Mouse (Mus musculus) heart, adult 9 months (tissue): ENCODE data around the gene Dot1l.

ENCODE experiments used
- DNase-seq, 2 experiments: peaks; one replicate each; pipeline ENCODE4 v3.0.0; 2022; ENCODE audit warnings: low spot score in 2 of 2

The Dot1l gene

GRCm38 (mm10) chr10:80754594-80755290 is at the start of gene Dot1l:
Gene Dot1l (plus strand): TSS chr10:80755206.
- DNase-seq: peak; percentile 97 to 98

- no peak for DNase-seq
Measured at GRCm38 (mm10) chr10:80705479-80705878, 49.5 kb upstream of the Dot1l start.

- no peak for DNase-seq
Measured at GRCm38 (mm10) chr10:80710834-80711233, 44.2 kb upstream of the Dot1l start.

- no peak for DNase-seq
Measured at GRCm38 (mm10) chr10:80717281-80717680, 37.7 kb upstream of the Dot1l start.

- no peak for DNase-seq
Measured at GRCm38 (mm10) chr10:80727369-80728127, 27.5 kb upstream of the Dot1l start.

DNA sequence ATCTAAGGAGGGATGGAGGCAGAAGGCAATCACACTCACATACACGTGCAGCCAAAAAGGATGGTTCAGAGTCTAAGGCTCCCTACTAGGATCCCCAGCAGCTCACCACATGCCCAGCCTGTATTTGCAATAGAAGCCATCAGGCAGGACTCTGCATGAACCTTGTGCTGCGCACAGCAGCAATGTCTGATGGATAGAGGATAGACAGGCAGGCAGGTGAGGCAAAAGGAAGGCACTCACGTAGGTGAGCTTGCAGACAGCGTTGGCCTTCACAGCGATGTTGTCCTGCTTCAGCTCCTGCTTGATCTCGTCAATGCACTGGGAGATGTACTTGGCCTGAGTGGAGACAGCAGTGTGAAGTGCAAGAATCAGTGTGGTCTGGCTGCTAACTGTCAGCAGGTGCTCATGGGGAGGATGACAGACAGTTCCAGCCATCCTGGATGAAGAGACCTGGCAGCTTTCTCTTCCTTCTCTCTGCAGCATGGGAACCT is 22.4 kb upstream of the Dot1l start:
- DNase-seq: no peak

- no peak for DNase-seq
Measured at GRCm38 (mm10) chr10:80736731-80737130, 18.3 kb upstream of the Dot1l start.

GRCm38 (mm10) chr10:80738657-80739056 is 16.3 kb upstream of the Dot1l start:
- no peak for DNase-seq

DNA sequence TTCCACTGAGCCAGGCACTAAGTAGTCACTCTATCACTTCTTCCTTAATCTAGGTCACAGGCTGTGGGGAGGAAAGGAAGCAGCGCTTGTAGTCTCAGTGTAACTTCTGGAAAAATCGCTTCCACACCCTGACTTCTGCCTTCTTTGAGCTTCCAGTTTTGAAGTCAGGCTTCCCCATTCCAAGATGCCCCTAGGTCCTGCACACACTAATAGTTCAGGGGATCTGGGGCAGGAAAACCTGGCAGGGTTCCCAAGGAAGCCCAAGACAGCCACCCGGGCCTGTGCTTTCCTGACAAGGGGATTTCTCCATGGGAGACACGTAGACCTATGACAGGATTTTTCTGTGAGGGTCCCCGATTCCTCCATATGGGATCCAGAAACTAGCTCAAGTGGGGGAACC is 13.9 kb upstream of the Dot1l start:
- DNase-seq: peak in 1 of 2 experiments; percentile 43

DNA sequence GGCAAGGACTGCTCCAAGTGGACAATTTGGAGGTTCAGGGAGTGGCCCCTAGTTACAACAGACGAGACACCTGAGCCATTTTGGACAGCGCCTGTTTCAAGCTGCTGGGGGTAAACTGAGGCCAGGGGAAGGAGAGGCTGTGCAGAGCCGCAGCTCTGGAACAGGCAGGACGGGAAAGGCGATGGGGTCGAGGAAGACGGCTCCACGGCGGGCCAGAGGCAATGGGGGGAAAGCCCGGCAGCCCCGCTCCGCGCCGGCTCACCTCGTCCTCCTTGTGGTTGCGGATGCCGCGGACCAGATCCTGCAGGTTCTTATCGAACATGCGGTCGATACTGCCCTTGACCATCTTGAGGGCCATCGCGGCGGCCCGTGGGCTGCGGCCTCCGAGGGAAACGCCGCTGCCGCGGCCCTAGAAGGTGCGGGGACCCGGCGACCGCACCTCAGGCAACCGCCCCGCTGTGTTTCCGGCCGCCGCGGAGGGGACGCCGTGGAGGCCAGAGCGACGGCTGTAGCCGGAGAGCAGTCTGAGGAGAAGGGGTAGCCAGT is 13.3 kb upstream of the Dot1l start:
- DNase-seq: no peak

- DNase-seq: peak; percentile 99 to 100
Measured at GRCm38 (mm10) chr10:80742180-80742978, 12.6 kb upstream of the Dot1l start, which contains the start of gene Ap3d1. Gene Ap3d1 (minus strand): TSS chr10:80742264.

- peak; percentile 31 to 37 for DNase-seq
Measured at GRCm38 (mm10) chr10:80744262-80744661, 10.7 kb upstream of the Dot1l start.

DNA sequence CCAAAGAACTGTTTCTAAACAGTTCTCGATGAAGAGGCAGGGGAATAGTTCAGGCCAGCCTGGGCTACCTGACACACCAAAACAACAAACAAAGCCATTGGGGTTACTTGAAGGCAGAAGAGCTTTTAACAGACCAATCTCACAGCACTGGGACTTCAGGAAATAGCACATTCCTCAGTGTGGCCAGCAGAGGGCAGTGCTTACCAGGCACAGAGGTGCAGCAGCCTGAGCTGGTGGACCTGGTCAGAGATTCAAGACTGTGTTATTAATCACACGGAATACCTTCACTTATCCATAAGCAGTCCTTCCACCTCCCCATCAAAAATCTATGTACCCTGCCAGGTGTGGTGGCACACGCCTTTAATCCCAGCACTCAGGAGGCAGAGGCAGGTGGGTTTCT is 7.6 kb upstream of the Dot1l start:
- DNase-seq: peak; percentile 60 to 71

- DNase-seq: peak; percentile 34 to 50
Measured at GRCm38 (mm10) chr10:80748609-80749008, 6.4 kb upstream of the Dot1l start.

GRCm38 (mm10) chr10:80751188-80751832 is 3.7 kb upstream of the Dot1l start:
- peak; percentile 89 to 90 for DNase-seq

DNA sequence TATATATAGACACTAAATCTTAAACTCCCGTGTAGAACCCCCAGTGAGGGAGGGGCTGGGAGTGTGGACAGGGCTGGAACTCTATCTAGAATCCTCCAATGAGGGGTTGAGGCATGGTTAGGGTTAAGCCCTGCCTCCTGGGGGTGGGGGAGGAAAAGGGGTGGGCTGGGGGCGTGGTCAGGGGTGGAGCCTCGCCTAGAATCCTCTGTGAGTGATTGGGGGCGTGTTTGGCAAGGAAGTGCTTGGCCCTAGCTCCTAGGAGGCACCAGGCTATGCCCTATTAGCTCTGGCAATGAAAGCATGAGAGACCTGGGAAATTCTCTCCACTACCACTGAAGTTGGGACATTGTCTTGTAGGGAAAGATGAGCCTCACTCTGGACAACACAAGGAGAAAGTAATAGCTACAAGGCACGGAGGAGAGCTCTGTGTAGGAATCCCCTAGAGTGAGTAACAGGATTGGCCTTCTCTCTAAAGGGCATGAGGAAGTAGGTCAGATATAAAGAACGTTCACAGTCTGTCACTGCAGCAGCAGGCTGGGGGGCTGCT is 2.9 kb upstream of the Dot1l start:
- peak; percentile 80 to 83 for DNase-seq

DNA sequence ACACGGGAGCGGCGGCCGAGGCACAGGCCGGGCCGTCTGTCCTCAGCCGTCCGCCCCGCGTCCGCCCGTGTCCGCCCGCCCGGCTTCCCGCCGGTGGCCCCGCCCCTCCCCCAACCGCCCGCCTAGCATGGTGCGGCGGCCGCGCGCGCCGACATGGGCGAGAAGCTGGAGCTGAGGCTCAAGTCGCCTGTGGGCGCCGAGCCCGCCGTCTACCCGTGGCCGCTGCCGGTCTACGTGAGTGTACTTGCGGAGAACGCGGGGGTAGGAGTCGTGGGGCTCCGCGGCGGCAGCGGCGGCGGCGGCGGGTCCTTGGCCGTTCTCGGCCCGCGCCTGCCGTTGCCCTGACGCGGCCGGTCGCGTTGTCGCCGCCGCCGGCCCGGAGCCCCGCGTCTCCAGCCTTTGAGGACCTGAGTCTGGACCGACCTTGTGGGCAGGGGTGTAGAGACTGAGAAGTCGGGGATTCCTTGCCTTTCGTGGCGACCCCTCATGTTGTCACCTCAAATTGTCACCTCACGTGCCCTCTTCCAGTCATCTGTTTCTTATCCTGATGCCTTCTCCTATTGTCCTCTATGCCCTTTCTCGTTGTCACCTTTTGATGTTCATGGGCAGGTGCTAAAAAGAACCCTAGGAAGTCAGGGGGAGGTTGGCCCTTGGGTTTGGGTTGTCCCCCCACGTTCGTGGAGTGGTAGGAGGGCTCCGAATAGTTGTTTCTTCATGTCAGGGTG is 447 bp downstream of the Dot1l start:
- DNase-seq: no peak

- no peak for DNase-seq
Measured at GRCm38 (mm10) chr10:80756099-80756498, 1.1 kb downstream of the Dot1l start.

- DNase-seq: no peak
Measured at GRCm38 (mm10) chr10:80756509-80756908, 1.5 kb downstream of the Dot1l start.

DNA sequence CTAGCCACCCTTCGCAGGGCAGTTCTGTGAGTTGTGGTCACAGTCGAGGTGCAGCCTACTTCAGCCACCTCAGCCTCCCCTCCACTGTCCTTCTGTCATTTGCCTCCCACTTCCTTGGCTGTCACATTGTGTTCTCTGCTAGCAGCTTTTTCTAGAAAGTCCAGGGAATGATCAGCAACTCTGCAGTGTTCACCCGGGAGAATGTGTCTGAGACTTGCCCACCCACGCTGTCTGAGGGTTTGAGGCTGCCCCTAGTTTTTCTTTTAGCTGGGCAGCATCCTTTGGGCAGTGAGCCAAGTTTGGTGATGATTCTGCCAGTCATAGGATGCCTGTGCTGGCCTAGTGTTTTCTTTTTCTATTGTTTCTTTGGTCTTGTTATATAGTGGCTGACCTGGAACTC is 2.0 kb downstream of the Dot1l start:
- no peak for DNase-seq
